Mouse (Mus musculus): Measurements from ENCODE around the gene Rasgef1c. TPM values are rescaled to one million over a fixed set of nuclear protein-coding genes. Genes with fewer than 3 reads are reported as not detected.

The Rasgef1c gene
- total RNA-seq, 2 experiments from 2014 or later = 4.0 to 4.7 TPM

DNA sequence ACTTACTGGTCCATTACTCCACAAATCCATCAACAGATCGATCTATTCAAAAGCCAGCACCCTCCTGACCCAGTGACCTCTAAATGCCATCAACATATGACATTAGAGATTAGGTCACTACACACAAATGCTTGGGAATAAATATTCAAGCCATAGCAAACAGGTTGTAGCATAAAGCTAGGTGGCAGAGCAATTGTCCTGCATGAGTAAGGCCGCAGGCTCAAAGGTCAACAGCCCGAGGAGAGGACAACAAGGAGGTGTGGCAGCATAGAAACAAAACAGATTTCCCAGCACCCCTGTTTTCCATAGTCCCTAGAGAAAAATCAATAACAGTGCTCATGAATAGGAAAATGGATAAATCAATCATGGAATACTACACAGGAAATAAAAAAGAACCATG lies 120.5 kb downstream of the Rasgef1c start:
- no peak for DNase-seq (ENCODE audit: low spot score in 2 of 2)

DNA sequence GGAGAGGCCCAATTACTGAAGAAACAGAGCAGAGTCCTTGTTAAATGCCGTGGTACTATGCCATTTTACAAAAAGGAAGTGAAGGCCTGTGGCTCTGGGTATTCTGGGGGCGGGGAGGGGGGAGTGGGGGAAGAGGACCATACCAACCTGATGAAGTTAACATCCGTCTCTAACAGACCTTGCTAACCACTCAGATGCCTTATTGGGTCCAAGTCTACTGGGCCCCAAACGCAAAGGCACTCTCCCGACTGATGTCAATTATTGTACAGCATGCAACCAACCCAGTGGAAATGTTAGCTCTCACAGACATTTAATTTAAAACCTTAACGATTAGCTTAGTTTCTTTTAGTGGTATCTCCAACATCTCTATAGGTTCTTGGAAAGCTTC lies 122.8 kb downstream of the Rasgef1c start:
- no peak for DNase-seq (ENCODE audit: low spot score in 2 of 2)

DNA sequence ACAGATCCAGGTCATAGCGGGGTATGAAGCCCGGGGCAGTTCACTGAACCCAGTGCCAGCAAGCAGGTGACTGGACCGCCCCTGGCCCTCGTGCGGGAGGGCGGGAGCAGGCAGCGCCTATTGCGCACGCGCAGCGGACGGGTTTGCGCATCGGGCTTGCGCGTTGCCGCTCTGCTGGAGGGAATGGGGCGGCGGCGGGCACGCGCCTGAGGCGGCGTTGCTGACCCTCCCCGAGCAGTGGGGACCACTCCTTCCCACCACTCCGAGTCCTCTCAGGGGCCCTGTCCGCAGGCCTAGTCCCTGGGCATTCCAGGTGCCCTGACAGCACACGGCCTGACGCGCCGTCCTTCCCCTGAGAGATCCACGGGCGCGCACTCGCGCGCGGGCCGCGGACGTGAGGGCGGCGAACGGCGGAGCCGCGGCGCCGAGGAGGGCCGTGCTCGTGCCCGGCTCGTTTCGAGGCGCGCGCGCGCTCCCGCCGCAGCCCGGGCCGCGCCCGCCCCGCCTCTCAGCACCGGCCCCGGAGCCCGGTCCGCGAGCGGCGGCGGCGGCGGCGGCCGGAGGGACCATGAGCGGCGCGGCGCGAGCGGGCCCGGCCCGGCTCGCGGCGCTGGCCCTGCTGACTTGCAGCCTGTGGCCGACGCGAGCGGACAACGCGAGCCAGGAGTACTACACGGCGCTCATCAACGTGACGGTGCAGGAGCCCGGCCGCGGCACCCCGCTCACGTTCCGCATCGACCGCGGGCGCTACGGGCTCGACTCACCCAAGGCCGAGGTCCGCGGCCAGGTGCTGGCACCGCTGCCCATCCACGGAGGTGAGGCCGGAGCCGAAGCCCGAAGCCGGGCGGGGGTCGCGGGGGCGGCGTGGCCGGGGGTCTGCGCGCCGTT lies 123.4 kb downstream of the Rasgef1c start, which contains the start of gene Rnf130:
TSS of gene Rnf130 (plus strand) at position 514 of the 888 bp plus-strand sequence.
- DNase-seq (ENCODE audit: low spot score in 2 of 2) = peak; percentile 96 to 98

DNA sequence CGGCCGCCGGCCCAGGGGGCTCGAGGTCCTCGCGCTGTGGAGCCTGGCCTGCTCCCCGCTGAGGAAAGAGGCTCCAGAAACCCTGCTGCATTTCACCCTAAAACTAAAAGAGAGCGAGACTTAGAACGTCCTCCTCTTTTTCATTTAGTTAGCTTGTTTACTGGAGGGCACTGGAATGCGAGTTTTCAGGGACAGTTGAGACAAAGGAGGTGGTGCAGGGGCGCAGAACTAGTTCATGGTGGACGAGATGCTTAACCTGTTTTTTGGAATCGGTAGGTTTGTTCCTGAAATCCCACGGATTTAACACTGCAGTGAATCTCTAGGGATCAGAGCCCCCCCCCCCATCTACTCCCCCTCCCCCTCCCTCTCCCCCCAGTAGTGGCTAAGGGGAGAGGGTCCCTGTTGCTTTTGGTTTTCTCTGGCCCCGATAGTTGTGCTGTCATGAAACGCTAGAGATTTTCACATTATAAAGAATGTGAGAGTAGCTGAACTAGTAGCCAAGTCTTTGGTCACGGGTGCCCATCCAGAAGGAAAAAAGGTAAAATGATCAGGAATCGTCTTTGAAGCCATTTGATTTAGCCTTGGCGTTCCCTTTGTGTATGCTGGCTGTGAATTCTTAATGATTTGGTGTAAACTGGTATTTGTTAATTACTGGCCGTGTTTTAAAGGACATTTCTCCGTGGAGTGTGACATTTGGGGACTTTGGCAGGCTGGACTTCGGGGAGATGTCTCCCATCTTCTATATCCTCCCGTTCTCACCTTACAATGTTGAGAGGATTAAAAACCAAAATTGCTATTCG lies 124.3 kb downstream of the Rasgef1c start:
- DNase-seq (ENCODE audit: low spot score in 2 of 2) = no peak

DNA sequence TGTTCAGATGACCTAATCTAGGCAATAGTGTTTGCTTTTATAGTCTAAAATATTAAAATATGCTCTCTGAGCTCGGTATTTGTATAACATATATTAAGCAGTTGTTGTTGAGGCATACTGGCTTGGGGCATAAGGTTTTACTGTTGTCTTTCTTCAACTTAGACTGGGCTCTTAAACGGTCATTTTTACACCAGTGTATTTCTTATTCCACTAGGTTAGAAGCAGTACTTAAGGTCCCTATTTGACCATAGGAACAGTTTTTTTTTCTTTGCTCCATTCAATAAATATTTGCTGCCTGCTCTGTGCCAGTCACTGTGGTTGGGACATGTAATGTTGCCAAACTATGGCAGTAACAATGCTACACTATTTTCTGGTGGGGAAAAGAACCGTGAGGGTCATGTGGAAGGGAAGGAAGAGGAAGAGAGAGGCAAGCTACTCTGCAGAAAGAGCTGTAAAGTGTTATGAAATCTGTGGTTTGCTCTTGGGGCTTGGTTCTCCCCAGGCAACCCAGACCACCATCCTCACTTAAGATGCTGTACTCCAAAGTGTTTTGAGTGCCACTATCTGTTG lies 125.0 kb downstream of the Rasgef1c start:
- DNase-seq (ENCODE audit: low spot score in 2 of 2) = no peak

DNA sequence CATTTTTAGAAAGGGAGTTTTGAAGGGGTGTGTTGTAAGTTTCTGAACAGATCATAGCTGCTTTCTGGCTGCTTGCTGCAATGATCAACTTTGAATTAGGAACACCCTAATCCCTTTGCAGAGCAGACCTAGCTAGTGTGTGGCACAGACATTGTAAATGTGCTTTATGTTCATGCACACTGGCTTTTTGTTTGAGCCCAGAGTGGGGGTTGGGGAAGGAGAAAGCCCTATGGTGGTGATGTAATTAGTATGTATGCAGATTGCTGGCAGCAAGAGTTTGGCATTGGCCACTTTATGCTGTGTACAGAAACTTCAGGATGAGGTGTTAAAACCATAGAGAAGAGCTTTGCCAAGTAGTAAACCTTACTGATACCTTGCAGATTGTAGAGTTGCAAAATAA lies 126.8 kb downstream of the Rasgef1c start:
- DNase-seq (ENCODE audit: low spot score in 2 of 2) = no peak

Small RNAs within 50 kb of the gene (microRNA-seq; reads per million reads assigned to microRNA genes)
- 0 reads per million in 2 experiments for gene Gm23492

Other genes with a start within 250 kb of the Rasgef1c start
- gene Scgb3a1, start 238.2 kb upstream of the Rasgef1c start, total RNA-seq (2021) = under 1 TPM in 1 of 2 experiments, not detected in 1; 0.78 TPM
- 10 to 100 TPM; 49.8 to 51.1 TPM for gene Cnot6, start 189.1 kb upstream of the Rasgef1c start, total RNA-seq (2021)
- 1 to 10 TPM; 6.1 to 6.7 TPM for gene Gfpt2, start 107.7 kb upstream of the Rasgef1c start, total RNA-seq (2021)
- gene Mapk9, start 55.1 kb upstream of the Rasgef1c start, total RNA-seq (2021) = 100 to 1,000 TPM; 151 to 152 TPM
- gene Rnf130, start 123.5 kb downstream of the Rasgef1c start, total RNA-seq (2021) = 10 to 100 TPM; 84.5 to 87.4 TPM
- 10 to 100 TPM; 74.0 to 76.4 TPM for gene Tbc1d9b, start 229.6 kb downstream of the Rasgef1c start, total RNA-seq (2021)